Mouse (Mus musculus) heart, embryonic 14.5 days (tissue): ENCODE data around the gene Trp53tg5. TPM values are rescaled to one million over a fixed set of nuclear protein-coding genes. Genes with fewer than 3 reads are reported as not detected.
A peak's percentile ranks its signal among the peaks of the same experiment; 100 is the strongest.

ENCODE experiments used
- ATAC-seq: fragments of 200-750 bp; cut with Nextera tagmentation; 2 replicates; pipeline ENCODE4 v1.8.0; 2017; ENCODE audit warnings: low read depth, moderate TSS enrichment; ENCODE audit not compliant: insufficient number of reproducible peaks, insufficient read depth, low FRiP score
- H3K27ac ChIP-seq, 2 experiments: fragments of 200-500 bp in 1 of 2; fragments of 300-500 bp in 1 of 2; sonication (generic) in 1 of 2; replicated peaks in 1 of 2; 2 replicates each; pipeline ENCODE4 v1.5.1; 2012 to 2014; ENCODE audit warnings: low read depth in 2 of 2, low read length in 2 of 2, control low read depth in 1 of 2, mild to moderate bottlenecking in 1 of 2, mixed read lengths in 1 of 2; ENCODE audit not compliant: control insufficient read depth in 1 of 2, insufficient read depth in 1 of 2
- H3K27me3 ChIP-seq: fragments of 300-500 bp; sonication (generic); 2 replicates; pipeline ENCODE4 v1.6.1; 2014; ENCODE audit warnings: mild to moderate bottlenecking, low read length, control low read depth; ENCODE audit not compliant: control insufficient read depth, insufficient read depth
- H3K36me3 ChIP-seq: fragments of 300-500 bp; sonication (generic); 2 replicates; pipeline ENCODE4 v1.6.1; 2014; ENCODE audit warnings: mild to moderate bottlenecking, control low read depth, low read length, mixed read lengths; ENCODE audit not compliant: control insufficient read depth, insufficient read depth
- H3K4me1 ChIP-seq, 2 experiments: fragments of 200-500 bp in 1 of 2; fragments of 300-500 bp in 1 of 2; sonication (generic) in 1 of 2; 2 replicates each; pipeline ENCODE4 v1.6.1; 2012 to 2014; ENCODE audit warnings: low read length in 2 of 2, control low read depth in 1 of 2, mixed read lengths in 1 of 2; ENCODE audit not compliant: control insufficient read depth in 2 of 2, insufficient read depth in 2 of 2
- H3K4me2 ChIP-seq: fragments of 300-500 bp; sonication (generic); 2 replicates; pipeline ENCODE4 v1.6.1; 2014; ENCODE audit warnings: mild to moderate bottlenecking, low read length
- H3K4me3 ChIP-seq, 2 experiments: fragments of 200-500 bp in 1 of 2; fragments of 300-500 bp in 1 of 2; sonication (generic) in 1 of 2; 2 replicates each; pipeline ENCODE4 v1.5.1; 2012 to 2014; ENCODE audit warnings: low read length in 2 of 2, mild to moderate bottlenecking in 2 of 2, control low read depth in 1 of 2, low read depth in 1 of 2, moderate library complexity in 1 of 2; ENCODE audit not compliant: control insufficient read depth in 1 of 2, insufficient read depth in 1 of 2
- H3K9ac ChIP-seq: fragments of 300-500 bp; sonication (generic); 2 replicates; pipeline ENCODE4 v1.6.1; 2014; ENCODE audit warnings: mild to moderate bottlenecking, low read length
- H3K9me3 ChIP-seq: fragments of 300-500 bp; sonication (generic); 2 replicates; pipeline ENCODE4 v1.6.1; 2016; ENCODE audit warnings: low read length, control low read depth; ENCODE audit not compliant: control insufficient read depth
- WGBS: fragments of 180-500 bp; shearing (Covaris S2); extraction: QIAGEN DNeasy Blood & Tissue Kit; methylation state at CpG from one replicate; pipeline ENCODE4 v1.1.7; 2014; 5-methylcytosine and 5-hydroxymethylcytosine counted together
- polyA plus RNA-seq: library from polyadenylated mRNA; unstranded; fragments of >200 nt; fragmentation: Nextera tagmentation; extraction: Ambion mirVana; gene quantifications from 2 replicates; pipeline ENCODE4 v1.2.1, GENCODE M21; 2014

Trp53tg5 gene
- polyA plus RNA-seq, 1 experiment from 2014 or later: not detected

DNA sequence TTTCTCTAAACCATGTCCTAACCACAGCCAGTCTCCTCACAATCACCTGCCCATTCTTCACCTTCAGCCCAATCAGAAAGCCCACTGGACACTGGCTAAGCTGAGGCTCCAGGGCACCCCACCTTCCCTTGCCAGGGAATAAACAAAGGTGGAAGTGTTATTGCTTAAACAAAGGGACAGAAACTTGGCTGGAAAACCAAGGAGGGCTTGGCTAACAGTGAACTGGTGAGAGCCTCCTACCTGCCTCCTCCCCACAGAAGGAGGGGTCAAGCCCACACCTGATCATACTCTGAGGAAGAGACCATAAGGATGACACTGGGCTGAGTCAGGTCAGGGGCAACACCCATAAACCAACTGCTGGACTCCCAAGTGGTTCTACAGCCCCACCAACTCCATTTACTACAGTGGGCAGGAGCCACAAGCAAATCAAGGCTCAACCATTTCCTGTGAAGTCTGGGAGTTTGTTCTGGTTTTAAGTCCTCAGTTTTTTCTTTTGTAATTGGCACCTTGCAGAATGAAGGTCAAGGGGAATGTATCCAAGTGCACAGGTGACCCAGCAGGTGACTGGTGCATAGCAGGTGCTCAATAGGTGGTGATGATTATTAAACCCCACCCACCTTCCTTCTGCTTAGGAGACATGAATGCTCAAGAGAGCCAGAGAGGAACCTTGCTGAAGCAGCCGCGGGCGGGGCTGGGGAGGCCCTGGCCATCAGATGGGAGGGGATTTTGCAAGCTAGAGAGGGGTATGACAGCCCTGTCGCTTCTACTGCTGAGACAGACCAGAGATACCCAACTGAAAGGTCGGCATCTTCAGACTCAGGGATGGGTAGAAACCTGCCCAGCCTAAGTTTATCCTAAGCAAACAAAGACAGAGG is 38.1 kb downstream of the Trp53tg5 start:
- no peak overlapping the region for H3K4me2 ChIP-seq
- ATAC-seq: no peak
- WGBS: 22% methylated on average over 5 of the region's 5 CpGs
- H3K36me3 ChIP-seq: no peaks in the 10 kb centered on the region
- no peaks in the 10 kb centered on the region for H3K27me3 ChIP-seq
- H3K4me1 ChIP-seq: peaks cover 51 to 77% of the 10 kb centered on the region in 2 experiments
- no peak overlapping the region for H3K4me3 ChIP-seq
- peak overlapping the region; percentile 18; the same call in 1 of the 2 replicates for H3K9ac ChIP-seq
- no peak overlapping the region for H3K27ac ChIP-seq
- H3K9me3 ChIP-seq: no peaks in the 10 kb centered on the region

- Histone ChIP-seq H3K9me3 (no peaks in the 10 kb centered on the region), H3K27ac (no peak overlapping the region), H3K4me3 (no peak overlapping the region), H3K27me3 (no peaks in the 10 kb centered on the region), H3K9ac (no peak overlapping the region), H3K4me2 (no peak overlapping the region), H3K36me3 (peaks cover 4% of the 10 kb centered on the region; the same call in 1 of the 2 replicates), H3K4me1 (peaks cover 52 to 74% of the 10 kb centered on the region in 2 experiments)
- no peak for ATAC-seq
- WGBS: 70% methylated on average over 3 of the region's 3 CpGs
Observed at GRCm38 (mm10) chr2:164434681-164435080, 38.8 kb downstream of the Trp53tg5 start.

DNA sequence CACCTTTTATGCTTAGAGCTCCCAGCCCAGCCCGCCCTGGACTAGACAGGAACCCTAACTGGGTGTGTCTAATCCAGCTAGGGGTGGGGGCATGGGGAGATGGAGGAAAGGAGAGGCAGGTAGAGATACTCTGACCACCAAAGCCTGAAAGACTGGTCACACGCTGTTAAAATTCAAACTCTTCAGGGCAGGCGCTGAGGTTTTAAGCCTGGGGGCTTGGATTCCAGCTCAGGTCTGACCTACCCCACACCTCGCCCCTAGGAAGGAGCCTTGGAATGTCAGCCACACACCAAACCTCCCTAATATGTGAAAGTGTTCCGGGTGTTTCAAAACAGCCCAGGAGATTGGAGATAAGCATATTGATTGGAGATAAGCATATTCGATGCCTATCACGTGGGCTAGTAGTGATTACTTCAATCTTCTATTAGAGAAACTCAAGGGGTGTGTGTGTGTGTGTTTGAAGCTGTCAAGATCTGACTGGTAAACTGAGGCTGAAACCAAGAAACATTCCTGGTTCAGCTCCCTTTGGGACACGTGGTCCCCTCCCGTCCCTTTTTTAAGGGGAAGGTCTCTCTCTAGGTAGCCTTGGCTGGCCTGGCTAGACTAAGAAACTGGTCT is 40.1 kb downstream of the Trp53tg5 start:
- Histone ChIP-seq H3K4me3 (no peak overlapping the region), H3K27me3 (no peaks in the 10 kb centered on the region), H3K4me1 (peaks cover 46 to 61% of the 10 kb centered on the region in 2 experiments), H3K36me3 (peaks cover 16% of the 10 kb centered on the region), H3K9me3 (no peaks in the 10 kb centered on the region), H3K27ac (peak overlapping the region; percentile 62 to 73), H3K9ac (0 out of 2 replicates have a peak overlapping the region, but pooled peaks have one; percentile 60), H3K4me2 (peak overlapping the region; percentile 46; the same call in 1 of the 2 replicates)
- 81% methylated on average over 9 of the region's 9 CpGs for WGBS
- no peak for ATAC-seq

GRCm38 (mm10) chr2:164432541-164433191 is 40.9 kb downstream of the Trp53tg5 start:
- H3K9ac ChIP-seq: peak overlapping the region; percentile 60
- peak overlapping the region; percentile 46 for H3K4me2 ChIP-seq
- H3K4me3 ChIP-seq: no peak overlapping the region
- WGBS: 17% methylated on average over 22 of the region's 22 CpGs
- H3K36me3 ChIP-seq: peaks cover 24% of the 10 kb centered on the region
- ATAC-seq: 0 out of 2 replicates have a peak, but pooled peaks have one; percentile 17
- no peaks in the 10 kb centered on the region for H3K27me3 ChIP-seq
- H3K4me1 ChIP-seq: peaks cover 45 to 58% of the 10 kb centered on the region in 2 experiments
- H3K9me3 ChIP-seq: no peaks in the 10 kb centered on the region
- H3K27ac ChIP-seq: peak overlapping the region; percentile 62 to 73

DNA sequence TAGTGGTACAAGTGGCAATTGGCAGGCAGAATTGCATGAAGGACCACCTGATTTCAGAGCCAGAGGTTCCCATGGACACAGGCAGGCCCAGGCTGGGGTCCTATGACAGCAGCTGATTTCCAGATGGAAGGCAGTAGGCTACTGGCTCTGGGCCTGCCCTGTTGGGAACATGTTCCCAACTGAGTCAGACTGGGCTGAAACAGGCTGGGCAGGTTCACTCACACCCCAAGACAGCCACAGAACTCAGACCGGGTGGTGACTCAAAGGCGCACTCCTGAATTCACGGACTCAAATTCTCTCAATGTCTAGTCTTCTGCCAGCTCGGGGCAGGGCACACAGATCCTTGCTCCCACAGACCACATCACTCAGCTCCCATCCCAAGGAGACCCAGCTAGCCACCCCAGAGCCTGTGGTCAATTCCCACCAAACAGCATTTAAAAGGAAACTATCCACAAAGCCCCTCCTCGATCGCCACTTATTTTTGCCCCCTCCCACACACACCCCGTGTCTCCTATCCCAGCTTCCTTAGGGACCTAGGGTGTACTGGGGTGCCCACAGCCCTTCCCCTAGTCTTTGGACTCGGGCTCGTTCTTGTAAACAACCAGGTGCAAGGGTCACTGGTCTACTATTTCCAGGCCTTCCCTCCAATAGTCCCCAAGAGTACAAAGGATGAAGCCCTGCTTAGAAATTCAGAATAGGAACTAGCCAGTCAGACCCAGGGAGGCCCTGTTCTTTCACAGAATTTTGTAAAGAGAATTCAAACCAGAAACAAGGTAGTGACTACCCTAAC is 41.7 kb downstream of the Trp53tg5 start:
- Histone ChIP-seq H3K27ac (peak overlapping the region in 1 of 2 experiments; percentile 73; a peak in 2 of 4 replicates), H3K4me3 (no peak overlapping the region), H3K36me3 (peaks cover 29% of the 10 kb centered on the region), H3K4me2 (peak overlapping the region; percentile 46), H3K4me1 (peaks cover 42 to 50% of the 10 kb centered on the region in 2 experiments), H3K9ac (peak overlapping the region; percentile 60), H3K27me3 (no peaks in the 10 kb centered on the region), H3K9me3 (no peaks in the 10 kb centered on the region)
- WGBS: 71% methylated on average over 9 of the region's 9 CpGs
- no peak for ATAC-seq

DNA sequence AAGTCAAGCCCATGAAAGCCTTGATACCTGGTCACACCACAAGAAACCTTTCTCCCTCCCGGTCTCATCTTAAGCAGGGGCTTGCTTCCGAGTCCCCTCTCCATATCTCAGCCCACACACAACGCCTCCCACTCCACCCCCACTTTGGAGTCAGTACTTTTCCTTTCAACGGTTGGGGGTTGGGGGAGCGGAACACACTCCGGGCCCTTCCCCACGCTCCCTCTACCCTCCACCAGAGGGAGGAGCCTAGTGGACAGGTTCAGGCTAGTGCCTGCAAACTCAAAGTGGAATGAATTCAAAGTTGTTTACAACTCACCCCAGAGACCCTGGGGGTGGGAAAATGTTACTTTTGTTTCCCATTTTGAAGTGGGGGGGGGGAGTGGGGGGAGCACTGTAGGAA is 42.8 kb downstream of the Trp53tg5 start:
- H3K27ac ChIP-seq: no peak overlapping the region
- no peak overlapping the region for H3K4me3 ChIP-seq
- no peaks in the 10 kb centered on the region for H3K9me3 ChIP-seq
- WGBS: 10% methylated on average over 7 of the region's 7 CpGs
- H3K27me3 ChIP-seq: no peaks in the 10 kb centered on the region
- H3K4me2 ChIP-seq: no peak overlapping the region
- ATAC-seq: no peak
- H3K36me3 ChIP-seq: peaks cover 40% of the 10 kb centered on the region
- peaks cover 32 to 38% of the 10 kb centered on the region in 2 experiments for H3K4me1 ChIP-seq
- no peak overlapping the region for H3K9ac ChIP-seq
